Comparison of ENCODE assay signal across 22 mouse cellular contexts in the genomic region with DNA sequence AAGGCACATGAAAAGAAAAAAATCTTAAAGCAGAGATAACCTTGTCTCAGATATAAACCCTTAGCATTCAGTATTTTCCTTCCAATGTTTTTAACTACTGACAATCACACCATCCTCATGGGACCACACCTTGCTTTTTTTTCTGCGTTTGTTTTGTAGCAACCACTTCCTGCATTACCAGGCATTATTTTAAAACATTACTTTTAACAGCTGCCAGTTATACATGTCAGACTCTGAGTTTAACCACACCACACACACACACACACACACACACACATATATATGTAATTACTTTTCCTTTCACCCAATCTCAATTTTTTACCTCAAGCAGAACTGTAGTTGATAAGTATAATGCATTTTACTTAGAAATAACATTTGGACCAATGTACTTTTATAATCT.
DNase-seq lines count a peak whose midpoint lies in the region; ATAC-seq lines count a peak whose summit lies in the region.
"Had no signal": no experiment of that assay in that cellular context is flagged by ENCODE, and none has a peak within 500 bp of the region (broad histone marks: within the 10 kb centered on the region; RNA-seq: fewer than 3 reads in every experiment).

No protein-coding gene starts in this region.

- peak; percentile 79 for ATAC-seq in CD4-positive, CD25-positive, alpha-beta regulatory T cell, adult 4 months
- ATAC-seq in inflammation-experienced regulatory T-cells, adult 6 months: peak; percentile 80
- ATAC-seq: intestine, postnatal 0 days; liver, postnatal 0 days; midbrain, embryonic 15.5 days had no signal

- peak; percentile 11 for DNase-seq in spleen, adult 12 weeks (ENCODE audit: low spot score)
- DNase-seq in spleen, adult 18-20 months: no peak
- peak; percentile 77 for DNase-seq in splenic B cell, adult 2 months (ENCODE audit: low read depth, low spot score)
- DNase-seq in adrenal gland, postnatal 25 days: no peak
- no peak for DNase-seq in right cerebral cortex, postnatal 36 days (ENCODE audit: low spot score in 2 of 2)
- DNase-seq: adrenal gland, adult 2 months; cerebellum, adult 18-20 months; cerebellum, postnatal 14 days; gastrocnemius, postnatal 36 days; heart, postnatal 36 days; kidney, postnatal 36 days; layer of hippocampus, postnatal 36 days; liver, postnatal 0 days; lung, postnatal 14 days; right cerebral cortex, postnatal 25 days had no signal

- H3K27me3 ChIP-seq in splenic B cell, adult 2 months (ENCODE audit: control insufficient read depth, insufficient read depth, low read length, poor library complexity, severe bottlenecking): no peaks in the 10 kb centered on the region
- H3K27me3 ChIP-seq: embryonic facial prominence, embryonic 12.5 days; kidney, embryonic 15.5 days; limb, embryonic 12.5 days; midbrain, embryonic 15.5 days had no signal

- no peaks in the 10 kb centered on the region for H3K36me3 ChIP-seq in splenic B cell, adult 2 months (ENCODE audit: control insufficient read depth, insufficient read depth, low read length, poor library complexity, severe bottlenecking)
- H3K36me3 ChIP-seq: embryonic facial prominence, embryonic 12.5 days; kidney, embryonic 15.5 days; limb, embryonic 12.5 days; midbrain, embryonic 15.5 days had no signal

Comparison
In these comparisons a context has a peak if more than half of its experiments do, and no peak if none do; other contexts are left out.
1. DNase-seq: peak in spleen, adult 12 weeks (single experiment) and splenic B cell, adult 2 months (single experiment); none in spleen, adult 18-20 months (0 of 2), adrenal gland, postnatal 25 days (single experiment) and right cerebral cortex, postnatal 36 days (0 of 2).